Mouse (Mus musculus) kidney, adult 9 months (tissue): ENCODE measurements around the gene Fzr1.
A peak's percentile ranks its signal among the peaks of the same experiment; 100 is the strongest.

Experiments
- DNase-seq: peaks from one replicate; pipeline ENCODE4 v3.0.0; 2022

Fzr1 gene

DNA sequence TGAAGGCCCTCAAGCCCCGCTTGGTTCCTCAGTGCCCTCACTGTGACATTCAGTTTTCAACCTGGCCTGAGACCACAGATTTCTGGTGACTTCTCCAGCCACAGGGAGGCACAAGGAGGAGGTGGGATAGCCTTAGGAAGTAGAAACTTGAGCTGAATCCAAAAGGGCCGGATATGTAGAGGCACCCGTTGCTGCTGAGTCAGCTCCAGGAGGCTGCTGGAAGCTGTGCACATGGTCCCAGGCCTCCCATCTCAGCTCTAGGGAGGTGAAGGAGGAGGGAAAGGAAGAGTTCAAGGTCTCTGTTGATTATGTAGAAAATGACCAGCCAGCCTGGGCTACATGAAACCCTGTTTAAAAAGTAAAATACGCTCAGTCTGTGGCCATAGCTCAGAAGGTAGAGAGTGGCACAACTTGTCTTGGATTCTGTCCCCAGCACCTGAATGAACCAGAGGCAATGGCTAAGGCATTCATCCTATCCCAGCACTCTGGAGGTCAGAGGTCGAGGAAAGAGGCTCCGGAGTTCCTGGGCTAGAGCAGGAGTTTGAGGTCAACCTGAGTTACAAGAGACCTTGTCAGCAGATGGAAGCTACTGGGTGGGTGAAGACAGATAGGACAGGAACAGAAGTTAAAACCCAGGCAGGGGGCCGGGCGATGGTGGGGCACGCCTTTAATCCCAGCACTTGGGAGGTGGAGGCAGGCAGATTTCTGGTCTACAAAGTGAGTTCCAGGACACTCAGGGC lies 23.4 kb downstream of the Fzr1 start:
- DNase-seq, result no peak

DNA sequence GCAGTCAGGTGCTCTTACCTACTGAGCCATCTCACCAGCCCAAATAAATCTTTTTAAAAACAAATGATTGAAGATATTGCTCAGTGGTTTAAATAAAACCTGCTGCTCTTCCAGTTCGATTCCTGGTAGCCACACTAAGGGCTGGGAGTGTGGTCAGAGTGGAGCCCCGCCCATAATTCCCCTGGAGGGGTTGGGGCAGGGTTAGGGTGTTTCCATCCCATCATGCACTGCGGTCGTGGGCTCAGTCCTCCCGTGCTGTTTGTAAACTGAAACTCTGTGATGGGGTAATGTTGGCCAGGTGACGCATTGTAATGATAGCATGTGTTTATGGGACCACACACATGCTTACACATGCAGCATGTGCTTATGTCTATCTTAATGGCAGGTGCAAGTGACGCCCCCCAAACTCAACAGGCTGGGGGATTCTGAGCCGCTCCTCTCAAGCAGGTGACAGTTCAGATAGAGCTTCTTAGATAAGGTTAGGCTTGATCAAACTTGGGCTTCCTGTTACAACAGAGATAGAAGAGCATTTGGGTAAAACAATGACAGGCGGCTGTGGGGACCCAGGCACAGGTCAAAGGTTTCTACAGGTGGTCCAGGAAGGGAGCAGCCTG lies 26.5 kb downstream of the Fzr1 start:
- no peak for DNase-seq

DNA sequence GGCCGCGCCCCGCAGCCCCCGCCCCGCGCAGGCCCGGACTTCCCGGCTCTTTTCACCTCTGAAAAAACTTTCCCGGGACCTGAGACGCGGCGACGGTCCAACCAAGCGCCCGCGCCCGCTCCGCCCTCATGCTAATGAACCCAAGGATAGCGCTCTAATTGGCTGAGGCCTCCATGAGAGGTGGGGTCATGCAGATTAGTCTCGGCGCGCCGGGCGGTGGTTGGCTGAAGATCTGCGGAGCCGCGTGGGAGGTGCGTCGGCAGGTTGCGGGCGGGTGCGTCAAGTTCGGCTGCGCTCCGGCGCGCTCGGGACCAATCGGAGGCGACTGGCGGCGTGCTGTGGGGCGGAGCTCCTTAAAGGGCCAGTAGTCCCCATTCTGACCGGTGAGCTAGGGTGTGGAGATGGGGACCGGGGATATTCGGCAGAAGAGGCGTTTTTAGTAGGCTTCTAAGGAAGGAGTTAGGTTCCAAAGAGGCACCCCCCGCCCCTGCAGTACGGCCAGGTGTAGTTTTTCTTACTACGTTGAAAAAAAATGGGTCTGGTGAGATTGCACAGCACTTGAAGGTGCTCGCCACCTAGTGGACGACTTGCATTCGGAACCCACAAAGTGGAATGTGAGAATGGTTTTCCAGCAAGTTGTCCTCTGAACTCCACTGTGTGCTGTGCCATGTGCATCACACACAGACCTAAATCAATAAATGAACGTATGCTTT lies 27.8 kb downstream of the Fzr1 start, which contains the start of gene Hmg20b:
TSS of gene Hmg20b (minus strand) at position 130 of the 713 bp plus-strand sequence.
- peak; percentile 100 for DNase-seq

DNA sequence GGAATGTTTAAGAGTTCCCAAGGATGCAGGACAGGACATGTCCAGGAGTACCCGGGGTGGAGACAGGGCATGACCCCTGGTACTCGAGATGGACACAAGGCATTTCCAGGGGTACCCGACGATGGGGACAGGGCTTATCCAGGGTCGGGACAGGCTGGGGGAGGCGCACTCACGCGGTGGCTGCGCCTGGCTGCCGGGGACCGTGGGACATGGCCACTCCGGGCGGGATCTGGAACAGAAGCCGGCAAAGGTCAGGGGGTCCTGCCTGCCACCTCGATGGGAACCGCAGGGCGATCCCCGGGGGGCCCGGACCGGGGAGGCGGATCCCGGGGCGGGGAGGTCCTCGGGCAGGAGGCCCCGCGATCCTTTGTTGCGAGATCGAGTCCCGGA lies 28.4 kb downstream of the Fzr1 start:
- DNase-seq, result no peak

DNA sequence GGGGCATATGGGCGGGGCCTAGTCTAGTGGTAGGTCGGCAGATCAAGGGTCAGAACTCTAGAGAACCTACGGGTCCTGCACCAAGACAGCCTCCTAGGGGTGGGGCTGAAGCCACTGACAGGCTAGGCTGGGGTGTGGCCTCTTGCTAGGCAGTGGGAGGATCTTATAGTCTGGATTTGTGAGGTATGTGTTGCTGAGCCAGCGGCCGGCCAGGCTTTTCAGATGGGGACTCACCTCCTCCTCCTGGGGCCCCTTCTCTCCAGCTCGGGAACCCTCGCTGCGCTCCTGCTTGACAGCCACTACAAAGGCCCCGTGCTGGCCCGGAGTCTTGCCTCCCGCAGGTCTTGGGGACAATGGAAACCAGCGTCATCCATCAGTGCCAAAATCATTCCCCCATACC lies 29.2 kb downstream of the Fzr1 start:
- peak; percentile 74 for DNase-seq

DNA sequence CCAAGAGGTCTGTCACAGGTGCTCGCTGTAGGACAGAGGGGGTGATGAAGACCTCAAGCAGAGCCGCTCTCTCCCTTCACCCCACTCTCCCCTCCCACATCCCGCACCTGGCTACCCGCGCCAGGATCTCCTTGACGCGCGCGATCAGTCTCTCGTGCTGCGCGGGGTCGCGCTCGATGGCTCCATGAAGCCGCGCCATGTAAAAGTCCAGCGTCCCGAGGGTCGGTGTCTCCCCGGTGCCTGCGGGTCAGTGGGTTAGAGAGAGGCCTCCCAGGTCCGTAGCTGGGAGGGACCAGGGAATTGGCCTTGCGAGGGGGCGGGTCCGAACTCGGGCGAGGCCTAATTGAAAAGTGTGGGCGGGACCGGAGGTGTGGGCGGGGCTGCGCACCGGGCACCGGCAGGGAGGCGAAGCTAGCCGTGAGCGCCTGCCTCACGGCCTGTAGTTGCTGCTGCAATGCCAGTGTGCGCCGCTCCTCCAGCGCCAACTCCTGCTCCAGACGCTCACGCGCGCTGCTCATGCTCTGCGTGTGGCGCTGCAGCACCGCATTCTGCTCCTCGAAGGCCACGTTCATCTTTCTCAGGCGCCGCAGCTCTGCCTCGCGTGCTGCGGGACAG lies 31.8 kb downstream of the Fzr1 start:
- peak; percentile 80 for DNase-seq

DNA sequence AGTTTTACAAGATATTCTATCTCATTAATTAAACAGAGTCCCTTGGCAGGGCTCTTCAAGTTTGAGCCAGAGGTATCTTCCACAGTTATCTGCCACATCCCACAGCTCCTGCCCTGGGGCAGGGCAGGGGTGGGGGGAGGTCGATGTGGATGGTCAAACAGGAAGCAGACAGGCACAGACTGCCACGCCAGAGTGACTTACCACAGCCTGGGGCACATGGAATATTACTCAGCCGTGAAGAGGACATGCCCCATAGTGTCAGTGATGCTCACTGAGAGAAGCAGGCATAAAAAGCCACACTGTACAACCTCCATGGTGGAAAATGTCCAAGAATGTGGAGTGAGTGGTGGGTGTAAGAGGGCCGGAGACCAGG lies 33.2 kb downstream of the Fzr1 start:
- DNase-seq, result no peak

DNA sequence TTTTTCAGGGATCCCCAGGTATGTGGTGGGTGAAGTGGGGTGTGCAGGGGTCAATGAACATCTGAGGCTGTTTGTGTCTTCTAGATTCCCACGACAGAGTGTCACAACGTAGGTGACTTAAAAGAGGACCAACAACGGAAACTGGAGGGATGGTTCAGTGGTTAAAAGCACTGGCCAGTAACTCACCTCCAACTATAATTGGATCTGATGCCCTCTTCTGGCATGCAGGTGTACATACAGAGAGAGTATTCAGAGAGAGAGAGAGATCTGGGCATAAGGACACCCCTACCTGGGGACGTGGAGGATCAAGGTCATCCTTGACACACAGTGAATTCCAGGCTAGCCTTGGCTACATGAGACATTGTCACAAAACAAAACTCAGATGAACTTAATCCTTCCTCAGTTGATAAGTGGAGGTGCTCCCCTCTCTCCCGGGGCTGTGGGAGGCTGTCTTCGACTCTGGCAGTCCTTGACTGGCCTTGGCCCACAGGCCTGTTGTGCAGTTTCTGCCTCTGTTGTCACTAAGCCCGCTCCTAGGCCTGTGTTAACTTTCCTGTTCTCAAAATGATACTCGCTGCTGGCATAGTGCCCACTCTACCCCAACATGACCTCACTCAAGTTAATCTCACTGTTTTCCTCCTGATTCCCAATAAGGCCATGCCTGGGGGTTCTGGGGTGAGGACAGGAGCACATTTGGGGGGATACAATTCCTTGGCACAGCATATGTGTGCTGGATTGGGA lies 33.7 kb downstream of the Fzr1 start:
- no peak for DNase-seq

DNA sequence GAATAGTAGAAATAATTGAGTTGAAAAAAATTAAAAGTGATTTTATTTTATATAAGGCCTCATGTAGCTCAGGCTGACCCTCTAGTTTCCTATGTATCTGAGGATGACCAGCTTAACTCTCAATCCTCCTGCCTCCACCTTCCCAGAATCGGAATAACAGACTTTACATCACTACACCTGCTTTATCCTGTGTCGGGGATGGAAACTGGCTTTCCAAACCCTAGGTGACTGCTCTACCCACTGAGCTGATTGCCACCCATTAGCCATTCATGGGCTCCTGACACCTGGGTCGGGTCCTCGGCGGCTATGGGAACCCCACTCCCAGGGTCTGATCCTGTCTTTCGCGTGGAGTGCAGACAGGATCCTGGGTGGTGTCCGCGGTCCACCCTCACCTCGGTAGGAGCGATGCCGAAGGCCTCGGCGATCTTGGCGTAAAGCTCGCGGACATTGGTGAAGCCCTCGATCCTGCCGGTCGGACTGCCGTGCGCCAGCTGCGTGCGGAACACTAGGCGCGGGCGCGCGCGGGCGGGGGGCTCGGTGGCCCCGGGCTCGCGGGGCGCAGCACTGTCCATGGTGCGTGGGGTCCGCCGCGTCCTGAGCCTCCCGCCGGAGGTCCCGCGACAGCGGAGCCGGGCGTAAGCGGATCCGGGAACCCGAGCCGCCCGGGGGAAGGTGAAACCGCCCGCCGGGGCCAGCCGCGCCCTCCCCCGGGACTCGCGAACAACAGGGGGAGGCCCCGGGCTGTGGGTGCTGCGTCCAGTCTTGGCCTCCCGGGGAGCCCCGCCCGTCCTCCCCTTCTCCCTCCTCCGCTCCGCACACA lies 35.4 kb downstream of the Fzr1 start, which contains the start of gene Gipc3:
TSS of gene Gipc3 (minus strand) at position 581 of the 820 bp plus-strand sequence.
- DNase-seq, result no peak

DNA sequence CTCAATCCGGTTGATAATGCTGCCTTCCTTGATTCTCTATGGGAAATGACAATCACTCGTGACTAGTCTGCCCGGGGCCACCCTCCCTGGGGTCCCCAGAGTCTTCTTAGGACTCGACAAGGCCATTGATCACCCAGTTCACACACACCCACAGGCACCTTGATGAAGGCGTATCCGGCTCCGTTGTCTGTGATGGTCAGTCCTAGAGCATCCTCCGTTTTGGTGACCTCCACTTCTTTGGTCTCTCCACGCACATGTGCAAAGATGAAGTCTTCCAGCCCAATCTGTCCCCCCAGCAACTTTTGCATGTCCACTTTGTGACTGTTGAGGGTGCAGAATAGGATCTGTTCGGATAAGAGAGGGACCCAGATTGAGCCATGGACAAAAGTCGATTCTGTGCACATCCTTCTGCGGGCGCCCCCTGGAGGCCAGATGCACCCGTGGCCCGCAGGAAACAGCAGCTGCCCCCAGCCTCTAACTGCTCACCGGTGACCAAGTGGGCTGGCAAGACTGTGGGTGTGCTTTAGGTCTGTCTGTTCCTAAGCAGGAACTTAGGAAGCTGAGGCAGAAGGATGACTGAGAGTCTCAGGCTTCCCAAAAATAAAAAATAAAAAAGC lies 36.9 kb downstream of the Fzr1 start:
- peak; percentile 73 for DNase-seq

DNA sequence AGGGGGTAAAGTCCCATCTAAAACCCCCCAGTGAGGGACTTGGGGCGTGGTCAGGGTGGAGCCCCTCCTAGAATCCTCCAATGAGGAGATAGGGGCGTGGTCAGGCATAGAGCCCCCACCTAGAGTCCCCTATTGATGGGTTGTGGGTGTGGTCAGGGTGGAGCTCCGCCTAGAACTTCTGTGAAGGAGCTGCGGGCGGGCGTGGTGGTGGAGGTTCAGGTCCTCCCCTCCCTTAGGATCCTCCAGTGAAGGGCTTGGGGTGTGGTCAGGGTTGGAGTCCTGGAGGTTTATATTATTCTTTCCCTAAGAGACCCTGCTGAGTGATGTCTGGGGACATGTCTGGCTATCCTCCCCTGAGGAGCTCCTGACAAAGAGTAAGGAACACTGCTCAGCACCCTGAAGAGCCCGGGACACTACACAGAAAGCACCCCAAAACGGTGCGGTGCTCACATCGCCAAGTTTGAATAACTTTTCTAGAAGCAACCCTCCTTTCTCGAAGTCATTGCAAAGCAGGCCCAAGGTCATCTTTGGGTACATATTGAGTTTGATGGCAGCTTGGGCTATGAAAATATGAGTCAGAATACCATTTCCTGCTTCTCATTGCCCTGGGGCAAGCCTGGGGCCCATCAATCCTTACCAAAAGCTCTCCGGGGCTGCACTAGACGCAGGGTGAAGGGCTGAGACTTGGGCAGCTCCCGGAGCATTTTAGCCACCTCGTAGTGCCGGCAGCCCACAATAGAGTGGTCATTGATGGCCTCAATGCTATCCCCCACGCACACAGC lies 37.6 kb downstream of the Fzr1 start:
- DNase-seq, result no peak

DNA sequence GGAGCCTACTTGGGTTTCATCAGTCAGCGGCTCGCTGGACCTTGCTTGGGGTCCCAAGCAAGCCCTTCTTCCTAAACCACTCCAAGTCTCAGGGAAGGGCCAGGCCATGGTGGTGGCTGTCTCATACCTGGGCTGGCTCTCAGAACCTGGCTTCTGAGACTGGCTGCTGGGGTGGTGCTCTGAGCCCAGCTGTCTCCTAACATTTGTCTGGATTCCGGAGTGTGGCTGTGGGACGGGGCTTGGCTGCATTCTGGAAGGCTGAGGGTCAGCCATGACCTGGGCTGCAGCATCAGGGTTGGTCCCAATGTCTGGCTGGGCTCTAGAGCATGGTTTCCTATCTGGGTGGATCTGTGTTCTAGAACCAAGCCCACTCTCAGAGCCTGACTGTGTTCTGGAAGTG lies 41.8 kb downstream of the Fzr1 start:
- DNase-seq, result no peak

DNA sequence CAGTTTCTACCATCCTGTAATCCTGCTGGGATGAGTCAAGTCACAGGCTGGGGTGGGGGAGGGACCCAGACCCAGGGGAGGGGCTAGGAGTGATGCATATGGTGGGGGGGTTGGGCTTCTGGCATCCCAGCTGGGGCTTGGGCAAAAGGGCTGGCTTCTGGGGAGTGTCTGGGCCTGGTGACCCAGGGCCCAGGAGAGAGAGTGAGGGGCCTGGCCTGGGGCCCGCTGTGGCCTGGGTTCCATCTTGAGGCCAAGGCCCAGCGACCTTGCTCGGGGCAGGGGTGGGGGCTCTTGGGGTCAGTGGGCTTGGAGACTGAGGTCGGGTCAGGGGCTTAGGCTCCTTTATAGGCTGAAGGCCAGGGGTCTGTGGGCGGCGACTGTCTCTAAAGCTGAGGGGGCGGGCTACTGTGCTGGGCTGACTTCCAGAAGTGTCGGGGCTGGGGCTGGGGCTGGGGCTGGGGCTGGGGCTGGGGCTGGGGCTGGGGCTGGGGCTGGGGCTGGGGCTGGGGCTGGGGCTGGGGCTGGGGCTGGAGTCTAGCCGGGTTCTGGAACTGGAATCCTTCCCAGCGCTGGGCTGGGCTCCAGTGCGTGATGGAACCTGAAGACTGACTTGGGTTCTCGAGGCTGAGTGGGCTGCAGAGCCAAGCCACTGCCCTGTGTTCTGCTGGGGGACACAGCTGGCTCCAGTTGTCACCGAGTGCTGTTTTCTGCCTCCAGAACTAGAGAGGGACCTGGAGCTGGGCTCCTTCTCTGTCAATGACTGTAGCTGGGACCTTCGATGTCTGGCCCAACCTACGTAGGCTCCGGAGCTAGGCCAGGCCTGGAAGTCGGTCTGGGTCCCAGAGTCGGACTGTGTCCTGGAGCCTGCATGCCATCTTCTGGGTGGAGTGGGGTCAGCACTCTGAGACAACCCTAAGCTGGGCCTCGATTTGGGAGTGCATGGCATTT lies 42.6 kb downstream of the Fzr1 start:
- no peak for DNase-seq

DNA sequence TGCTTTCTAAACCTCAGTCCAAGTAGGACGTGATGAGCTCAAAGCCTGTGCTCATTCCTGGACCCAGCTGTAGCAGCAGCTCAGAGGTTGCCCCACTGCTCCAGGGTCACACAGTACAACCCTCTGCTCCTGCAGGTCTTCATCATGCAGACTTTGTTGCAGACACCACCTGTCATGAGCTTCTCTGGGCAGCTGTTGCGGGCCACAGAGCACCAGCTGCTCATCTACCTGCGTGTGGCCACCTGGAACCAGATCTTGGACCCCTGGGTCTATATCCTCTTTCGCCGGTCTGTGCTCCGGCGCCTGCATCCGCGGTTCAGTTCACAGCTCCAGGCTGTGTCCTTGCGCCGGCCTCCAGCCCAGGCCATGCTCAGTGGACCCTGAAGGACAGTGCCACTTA lies 44.0 kb downstream of the Fzr1 start:
- no peak for DNase-seq

DNA sequence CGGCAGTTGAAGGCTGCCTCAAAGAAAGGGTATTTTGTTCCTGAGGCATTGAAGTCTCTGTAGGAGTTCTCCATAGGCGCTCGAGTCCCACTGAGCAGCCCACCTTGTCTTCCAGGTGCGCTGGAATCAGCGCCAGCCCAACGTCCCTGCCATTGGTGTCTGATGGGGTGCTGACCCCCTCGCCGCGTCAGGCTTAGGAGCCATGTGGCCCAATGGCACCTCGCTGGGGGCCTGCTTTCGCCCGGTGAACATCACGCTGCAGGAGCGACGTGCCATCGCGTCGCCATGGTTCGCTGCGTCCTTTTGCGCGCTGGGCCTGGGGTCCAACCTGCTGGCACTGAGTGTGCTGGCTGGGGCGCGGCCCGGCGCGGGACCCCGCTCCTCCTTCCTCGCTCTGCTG lies 46.0 kb downstream of the Fzr1 start:
- DNase-seq, result no peak

DNA sequence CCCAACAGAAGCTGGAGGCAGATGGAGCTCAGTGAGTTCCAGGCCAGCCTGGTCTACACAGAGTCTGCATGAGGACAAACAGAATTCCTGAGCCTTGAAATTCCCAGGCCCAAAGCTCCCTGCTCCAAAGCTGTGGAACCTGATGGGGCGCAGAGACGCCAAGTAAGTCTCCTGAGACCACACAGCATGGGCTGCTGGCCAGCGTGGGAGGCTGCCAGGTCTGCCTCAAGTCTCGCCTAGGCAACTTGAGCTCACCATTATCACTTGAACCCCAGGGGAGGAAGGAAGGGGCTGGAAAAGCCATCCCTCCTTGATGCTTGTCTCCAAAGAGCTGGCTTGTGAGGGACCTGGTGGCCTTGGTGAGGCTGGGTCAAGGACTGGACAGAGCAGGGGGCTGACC lies 48.3 kb downstream of the Fzr1 start:
- peak; percentile 36 for DNase-seq

DNA sequence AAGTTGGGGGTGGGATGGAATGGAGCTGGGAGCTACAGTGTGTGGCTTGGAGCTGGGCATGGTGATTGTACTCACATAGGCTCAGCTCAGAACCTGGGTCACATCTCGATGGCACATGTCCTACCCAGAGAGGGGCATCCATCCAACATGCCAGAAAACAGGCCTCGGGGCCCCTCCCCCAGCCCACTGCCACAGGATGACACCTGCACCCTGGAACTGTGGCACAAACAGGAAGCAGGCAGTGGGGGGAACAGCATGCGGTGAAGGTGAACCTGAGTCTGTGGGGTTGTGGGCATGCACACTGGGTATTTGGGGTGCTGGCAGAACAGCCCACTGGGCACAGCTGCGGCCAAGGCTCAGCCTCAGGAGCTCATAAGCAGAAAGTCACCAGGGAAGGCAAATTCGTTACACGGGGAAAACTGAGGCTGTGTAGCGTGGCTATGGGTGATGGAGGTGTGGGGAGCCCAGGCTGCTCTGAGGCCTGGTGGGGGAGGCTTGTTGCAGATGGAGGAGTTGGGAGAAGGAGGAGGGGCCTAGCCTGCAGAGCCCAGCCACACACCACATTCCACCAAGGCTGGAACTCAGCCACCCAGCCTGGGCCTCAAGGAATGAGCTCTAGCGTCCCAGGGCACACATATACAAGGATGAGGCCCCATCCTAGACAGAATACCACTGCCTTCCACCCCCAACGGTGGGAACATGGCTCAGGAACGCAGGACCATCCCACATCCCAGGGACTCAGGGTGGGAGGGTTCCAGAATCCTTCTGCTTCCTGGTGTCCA lies 48.9 kb downstream of the Fzr1 start:
- DNase-seq, result peak; percentile 25

DNA sequence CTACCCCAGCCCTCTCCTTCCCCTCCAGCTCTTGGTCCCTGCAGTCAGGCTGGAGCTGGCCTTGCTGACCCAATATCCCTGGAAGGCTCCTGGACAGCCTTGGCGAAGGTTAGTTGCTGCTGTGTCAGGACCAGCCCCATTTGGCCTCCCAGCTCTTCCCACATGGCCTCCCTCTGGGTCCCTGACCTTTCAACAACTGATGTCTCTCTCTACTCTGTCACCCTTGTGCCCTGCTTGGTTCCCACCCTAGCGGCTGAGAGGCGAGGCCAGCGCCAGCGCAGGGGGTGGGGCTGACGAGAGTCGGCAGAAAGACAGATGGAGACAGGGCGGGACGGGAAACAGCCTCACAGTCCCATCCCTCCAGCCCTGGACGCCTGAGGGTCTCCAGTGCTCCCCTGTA lies 49.9 kb downstream of the Fzr1 start, which contains the start of gene Tbxa2r:
TSS of gene Tbxa2r (plus strand) at position 346 of the 400 bp plus-strand sequence.
- peak; percentile 68 for DNase-seq

DNA sequence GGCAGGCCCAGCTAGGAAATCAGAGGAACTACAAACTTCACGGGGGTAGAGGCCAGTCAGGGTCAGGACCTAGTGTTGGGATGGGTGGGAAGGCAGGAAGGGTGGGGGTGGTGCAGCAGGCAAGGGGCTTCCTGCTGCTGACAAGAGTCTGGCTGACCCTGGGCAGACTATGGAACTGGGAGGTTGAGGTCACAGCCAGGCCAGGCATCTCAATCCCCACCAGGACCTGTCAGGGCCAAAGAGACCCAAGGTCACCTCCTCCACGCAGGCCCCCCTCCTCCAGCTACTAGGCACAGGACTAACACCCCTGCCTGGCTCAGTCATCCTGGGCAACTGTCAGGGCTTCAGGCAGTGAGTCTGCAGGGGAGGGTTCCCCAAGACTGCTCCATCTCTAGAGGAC lies 50.4 kb downstream of the Fzr1 start:
- DNase-seq, result peak; percentile 45
